Mouse (Mus musculus): Measurements from ENCODE around the gene Itgb6. TPM values are rescaled to one million over a fixed set of nuclear protein-coding genes. Genes with fewer than 3 reads are reported as not detected.

Itgb6 gene
- polyA plus RNA-seq, 1 experiment from 2014 or later: 1.9 TPM

DNA sequence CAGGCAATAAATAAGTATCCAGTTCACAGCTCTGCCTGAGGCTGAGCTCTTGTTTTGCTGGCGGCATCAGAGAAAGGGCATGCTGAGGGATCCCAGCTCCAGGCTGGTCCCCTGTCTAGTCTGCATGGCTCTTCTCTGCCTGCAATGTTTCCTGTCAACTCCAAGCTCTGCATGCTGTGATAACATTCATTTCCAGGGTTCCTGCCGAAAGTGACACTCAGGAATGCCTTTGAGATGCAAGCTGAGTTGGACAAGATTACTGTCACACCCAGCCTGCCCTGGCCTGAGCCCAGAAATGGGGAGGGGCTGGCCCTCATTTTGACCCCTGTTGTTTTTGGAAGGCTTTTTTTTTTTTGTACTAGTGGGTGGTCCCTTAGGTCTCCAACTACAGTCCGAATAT lies 7.6 kb upstream of the Itgb6 start:
- 7% methylated on average over 3 of the region's 3 CpGs for WGBS
- H3K36me3 ChIP-seq: no peaks in the 10 kb centered on the region
- no peak overlapping the region for H3K4me2 ChIP-seq
- no peak for ATAC-seq (ENCODE audit: insufficient number of reproducible peaks, insufficient read depth, low FRiP score, low TSS enrichment, low read depth)
- no peak overlapping the region; the same call in 1 of the 2 replicates for H3K9ac ChIP-seq (replicated peaks)
- no peak overlapping the region for H3K4me3 ChIP-seq (replicated peaks)
- no peaks in the 10 kb centered on the region for H3K27me3 ChIP-seq
- 0 out of 2 replicates have a peak overlapping the region, but pooled peaks have one; percentile 1 for H3K27ac ChIP-seq
- H3K9me3 ChIP-seq: no peaks in the 10 kb centered on the region
- peaks cover 16% of the 10 kb centered on the region for H3K4me1 ChIP-seq (replicated peaks)

DNA sequence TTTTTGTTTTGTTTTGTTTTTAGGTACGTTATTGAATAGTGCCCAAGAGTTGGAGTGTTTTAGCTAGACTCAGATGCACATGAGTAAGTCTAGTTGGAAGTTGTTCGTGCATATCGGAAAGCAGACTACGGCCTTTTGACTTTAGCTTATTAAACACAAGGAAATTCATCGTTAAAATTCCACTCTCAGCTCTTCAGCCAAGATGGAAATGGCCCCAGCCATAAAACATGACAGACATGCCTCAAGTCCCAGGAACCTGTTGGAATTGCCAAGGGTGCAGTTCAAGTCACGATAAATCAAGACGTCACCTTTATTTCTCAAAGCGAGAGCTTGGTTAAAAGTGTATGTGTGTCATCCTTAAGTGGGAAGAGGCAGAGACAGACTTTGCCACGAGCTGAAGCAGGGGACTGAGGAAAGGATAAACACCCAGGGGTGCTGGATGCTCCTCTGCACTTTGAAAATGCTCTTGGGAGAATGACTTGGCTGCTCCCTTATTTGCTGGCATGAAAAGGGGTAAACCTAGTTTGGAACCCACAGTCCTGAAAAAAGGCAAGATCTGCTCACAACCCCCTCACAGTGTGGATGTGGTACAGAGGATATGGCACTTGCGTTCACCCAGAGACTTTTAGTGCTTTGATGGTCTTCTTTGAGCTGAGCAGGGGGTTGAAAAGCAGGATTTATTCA lies 6.6 kb upstream of the Itgb6 start:
- Histone ChIP-seq H3K27me3 (no peaks in the 10 kb centered on the region), H3K27ac (no peak overlapping the region), H3K4me3 (replicated peaks) (no peak overlapping the region), H3K9ac (replicated peaks) (no peak overlapping the region), H3K4me1 (replicated peaks) (peaks cover 16% of the 10 kb centered on the region), H3K9me3 (no peaks in the 10 kb centered on the region), H3K36me3 (no peaks in the 10 kb centered on the region), H3K4me2 (no peak overlapping the region)
- no peak for ATAC-seq (ENCODE audit: insufficient number of reproducible peaks, insufficient read depth, low FRiP score, low TSS enrichment, low read depth)
- WGBS: 32% methylated on average over 10 of the region's 10 CpGs

- Histone ChIP-seq H3K4me3 (replicated peaks) (no peak overlapping the region), H3K27me3 (no peaks in the 10 kb centered on the region), H3K36me3 (no peaks in the 10 kb centered on the region), H3K27ac (no peak overlapping the region), H3K9ac (replicated peaks) (no peak overlapping the region), H3K9me3 (no peaks in the 10 kb centered on the region), H3K4me2 (no peak overlapping the region), H3K4me1 (replicated peaks) (peaks cover 12% of the 10 kb centered on the region)
- WGBS: 83% methylated on average over 2 of the region's 2 CpGs
- ATAC-seq (ENCODE audit: insufficient number of reproducible peaks, insufficient read depth, low FRiP score, low TSS enrichment, low read depth): no peak
These were observed 2.2 kb upstream of the Itgb6 start for GRCm38 (mm10) chr2:60724660-60725059.

DNA sequence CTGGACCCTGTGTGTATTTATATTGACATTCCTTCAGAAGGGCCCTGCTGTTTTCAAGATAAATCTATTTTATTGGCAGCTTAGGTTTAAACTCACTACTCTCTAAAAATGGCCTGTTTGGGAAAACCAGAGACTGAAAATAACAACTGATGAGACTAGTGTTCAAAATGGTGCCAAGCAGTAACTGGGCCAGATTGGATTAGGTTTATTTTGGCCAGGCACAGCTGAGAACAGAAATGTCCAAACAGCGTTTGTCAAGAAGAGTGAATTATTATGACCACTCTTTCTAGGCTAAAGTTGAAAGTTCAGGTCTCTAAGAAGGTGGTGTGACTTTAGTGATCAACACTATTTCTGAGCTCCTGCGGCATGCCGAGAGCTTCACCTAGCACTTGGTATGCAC lies 524 bp upstream of the Itgb6 start:
- WGBS: 89% methylated on average over 3 of the region's 3 CpGs

DNA sequence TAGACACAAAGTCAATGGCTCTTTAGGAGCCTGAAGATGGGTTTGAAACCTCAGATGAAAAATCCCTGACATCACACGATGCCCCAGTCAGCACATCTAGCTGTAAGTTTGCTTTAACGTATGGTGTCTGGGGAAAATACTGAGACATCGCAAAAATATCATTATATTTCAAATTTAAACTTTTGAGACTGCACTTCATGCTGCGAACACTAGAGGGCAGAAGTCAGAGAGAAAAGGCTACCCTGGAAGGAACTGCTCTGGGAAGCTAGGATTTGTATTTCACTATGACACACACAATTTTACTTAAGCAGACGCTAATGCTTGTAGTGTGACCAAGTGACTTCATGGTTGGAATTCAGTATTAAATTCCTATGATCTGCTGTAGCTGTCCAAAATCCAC lies 1.5 kb downstream of the Itgb6 start:
- Histone ChIP-seq H3K27ac (no peak overlapping the region), H3K36me3 (no peaks in the 10 kb centered on the region), H3K4me3 (replicated peaks) (no peak overlapping the region), H3K9me3 (no peaks in the 10 kb centered on the region), H3K9ac (replicated peaks) (no peak overlapping the region), H3K4me2 (no peak overlapping the region), H3K27me3 (0 out of 2 replicates have a peak, but pooled peaks cover 5% of the 10 kb centered on the region), H3K4me1 (replicated peaks) (no peaks in the 10 kb centered on the region; the same call in 1 of the 2 replicates)
- no peak for ATAC-seq (ENCODE audit: insufficient number of reproducible peaks, insufficient read depth, low FRiP score, low TSS enrichment, low read depth)
- 26% methylated on average over 5 of the region's 5 CpGs for WGBS

More for the DNA sequence above, 524 bp upstream of the Itgb6 start:
- H3K27ac ChIP-seq: no peak overlapping the region
- no peaks in the 10 kb centered on the region for H3K36me3 ChIP-seq
- H3K4me1 ChIP-seq (replicated peaks): no peaks in the 10 kb centered on the region
- H3K4me3 ChIP-seq (replicated peaks): no peak overlapping the region
- ATAC-seq (ENCODE audit: insufficient number of reproducible peaks, insufficient read depth, low FRiP score, low TSS enrichment, low read depth): no peak
- H3K27me3 ChIP-seq: no peaks in the 10 kb centered on the region
- no peaks in the 10 kb centered on the region for H3K9me3 ChIP-seq
- no peak overlapping the region for H3K9ac ChIP-seq (replicated peaks)
- no peak overlapping the region for H3K4me2 ChIP-seq

DNA sequence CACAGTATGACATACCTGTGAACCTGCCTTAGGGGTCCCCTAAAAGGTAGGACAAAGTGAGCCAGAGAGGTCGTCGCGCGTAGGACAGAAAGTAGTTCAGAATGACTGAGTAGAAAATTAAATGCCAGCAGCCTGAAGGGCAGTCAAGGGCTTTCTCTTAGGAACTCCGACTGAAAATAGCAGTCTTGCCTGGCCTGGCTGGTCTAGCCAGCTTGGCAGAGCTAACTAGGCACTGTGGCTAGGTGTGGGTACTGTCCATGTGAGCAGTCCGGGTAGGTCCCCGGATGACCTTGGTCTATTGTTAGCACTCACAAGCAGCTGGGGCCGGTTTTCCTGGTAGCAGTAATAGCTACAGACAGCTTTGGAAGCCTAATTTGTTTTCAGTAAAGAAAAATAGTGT lies 2.2 kb downstream of the Itgb6 start:
- ATAC-seq (ENCODE audit: insufficient number of reproducible peaks, insufficient read depth, low FRiP score, low TSS enrichment, low read depth): no peak
- 80% methylated on average over 8 of the region's 8 CpGs for WGBS
- Histone ChIP-seq H3K27me3 (0 out of 2 replicates have a peak, but pooled peaks cover 5% of the 10 kb centered on the region), H3K9ac (replicated peaks) (no peak overlapping the region), H3K9me3 (no peaks in the 10 kb centered on the region), H3K27ac (no peak overlapping the region), H3K4me1 (replicated peaks) (peaks cover 7% of the 10 kb centered on the region), H3K36me3 (no peaks in the 10 kb centered on the region), H3K4me3 (replicated peaks) (no peak overlapping the region), H3K4me2 (no peak overlapping the region)

DNA sequence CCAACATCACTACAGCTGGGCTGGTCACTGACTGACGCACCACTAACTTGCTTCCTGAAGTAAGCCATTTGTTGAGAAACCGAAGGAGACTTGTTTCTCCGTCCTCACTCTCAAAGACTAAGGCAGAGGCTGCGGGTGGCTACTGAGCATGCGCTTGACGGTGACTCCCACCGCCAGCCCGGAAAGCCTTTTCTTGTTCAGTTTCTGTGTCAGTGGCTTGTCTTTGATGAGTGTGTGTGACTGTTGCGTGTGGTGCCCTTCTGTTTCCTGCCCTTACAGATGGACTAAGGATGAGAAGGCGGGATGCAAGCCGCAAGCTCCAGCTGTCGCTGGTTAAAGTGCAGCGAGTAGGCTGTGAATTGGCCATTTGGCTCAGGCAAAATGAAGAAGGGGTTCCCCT lies 5.1 kb downstream of the Itgb6 start:
- Histone ChIP-seq H3K9me3 (no peaks in the 10 kb centered on the region), H3K27ac (no peak overlapping the region), H3K36me3 (no peaks in the 10 kb centered on the region), H3K9ac (replicated peaks) (no peak overlapping the region), H3K4me3 (replicated peaks) (no peak overlapping the region), H3K27me3 (0 out of 2 replicates have a peak, but pooled peaks cover 5% of the 10 kb centered on the region), H3K4me1 (replicated peaks) (peaks cover 23% of the 10 kb centered on the region), H3K4me2 (peak overlapping the region; percentile 23; the same call in 1 of the 2 replicates)
- no peak for ATAC-seq (ENCODE audit: insufficient number of reproducible peaks, insufficient read depth, low FRiP score, low TSS enrichment, low read depth)
- WGBS: 66% methylated on average over 13 of the region's 13 CpGs

GRCm38 (mm10) chr2:60716549-60716948 lies 5.9 kb downstream of the Itgb6 start:
- Histone ChIP-seq H3K9ac (replicated peaks) (no peak overlapping the region), H3K9me3 (no peaks in the 10 kb centered on the region), H3K4me1 (replicated peaks) (peaks cover 23% of the 10 kb centered on the region), H3K4me3 (replicated peaks) (no peak overlapping the region), H3K27ac (no peak overlapping the region), H3K4me2 (no peak overlapping the region), H3K36me3 (no peaks in the 10 kb centered on the region), H3K27me3 (0 out of 2 replicates have a peak, but pooled peaks cover 5% of the 10 kb centered on the region)
- no peak for ATAC-seq (ENCODE audit: insufficient number of reproducible peaks, insufficient read depth, low FRiP score, low TSS enrichment, low read depth)

GRCm38 (mm10) chr2:60715771-60716170 lies 6.7 kb downstream of the Itgb6 start:
- H3K4me1 ChIP-seq (replicated peaks): peaks cover 23% of the 10 kb centered on the region
- ATAC-seq (ENCODE audit: insufficient number of reproducible peaks, insufficient read depth, low FRiP score, low TSS enrichment, low read depth): peak; percentile 12; the same call in 1 of the 2 replicates
- 78% methylated on average over 13 of the region's 13 CpGs for WGBS

GRCm38 (mm10) chr2:60714971-60715502 lies 7.4 kb downstream of the Itgb6 start:
- Histone ChIP-seq H3K4me3 (replicated peaks) (no peak overlapping the region), H3K4me2 (no peak overlapping the region), H3K4me1 (replicated peaks) (peaks cover 23% of the 10 kb centered on the region), H3K36me3 (no peaks in the 10 kb centered on the region), H3K27me3 (0 out of 2 replicates have a peak, but pooled peaks cover 5% of the 10 kb centered on the region), H3K27ac (no peak overlapping the region), H3K9me3 (no peaks in the 10 kb centered on the region), H3K9ac (replicated peaks) (no peak overlapping the region)
- ATAC-seq (ENCODE audit: insufficient number of reproducible peaks, insufficient read depth, low FRiP score, low TSS enrichment, low read depth): no peak
- WGBS: 38% methylated on average over 8 of the region's 8 CpGs

More at GRCm38 (mm10) chr2:60715771-60716170, 6.7 kb downstream of the Itgb6 start:
- Histone ChIP-seq H3K27ac (no peak overlapping the region), H3K27me3 (0 out of 2 replicates have a peak, but pooled peaks cover 5% of the 10 kb centered on the region), H3K9me3 (no peaks in the 10 kb centered on the region), H3K4me2 (no peak overlapping the region), H3K36me3 (no peaks in the 10 kb centered on the region), H3K9ac (replicated peaks) (no peak overlapping the region), H3K4me3 (replicated peaks) (no peak overlapping the region)

DNA sequence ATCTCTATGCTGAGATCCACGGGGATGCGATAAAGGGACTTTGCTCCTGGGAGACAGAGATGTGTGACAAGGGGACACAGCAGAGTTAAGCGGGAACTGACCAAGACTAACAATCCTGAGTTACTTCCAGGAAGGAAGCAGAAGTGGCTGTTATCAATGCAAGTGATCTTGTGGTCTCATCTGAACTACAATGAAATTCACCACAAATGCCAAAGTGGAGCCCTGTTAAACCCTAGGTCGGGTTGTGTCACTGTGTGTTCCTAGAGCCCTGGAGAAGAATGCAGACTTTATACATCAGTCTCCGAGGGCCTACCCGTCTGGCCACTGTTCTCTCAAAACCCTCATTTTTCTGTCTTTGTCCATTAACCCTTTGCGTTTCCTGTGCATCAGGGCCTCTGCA lies 8.0 kb downstream of the Itgb6 start:
- no peak overlapping the region for H3K9ac ChIP-seq (replicated peaks)
- ATAC-seq (ENCODE audit: insufficient number of reproducible peaks, insufficient read depth, low FRiP score, low TSS enrichment, low read depth): no peak
- peaks cover 23% of the 10 kb centered on the region for H3K4me1 ChIP-seq (replicated peaks)
- H3K27ac ChIP-seq: no peak overlapping the region
- H3K4me2 ChIP-seq: no peak overlapping the region
- H3K36me3 ChIP-seq: no peaks in the 10 kb centered on the region
- WGBS: 53% methylated on average over 7 of the region's 7 CpGs
- H3K27me3 ChIP-seq: 0 out of 2 replicates have a peak, but pooled peaks cover 5% of the 10 kb centered on the region
- no peaks in the 10 kb centered on the region for H3K9me3 ChIP-seq
- no peak overlapping the region for H3K4me3 ChIP-seq (replicated peaks)
